Mouse (Mus musculus): ENCODE measurements around the gene Srpk2. TPM values are rescaled to one million over a fixed set of nuclear protein-coding genes. Genes with fewer than 3 reads are reported as not detected.
A peak's percentile ranks its signal among the peaks of the same experiment; 100 is the strongest.
"Not testable (repeated sequence)": the region's sequence is repeated elsewhere in the genome, so short reads cannot be mapped to it uniquely, and the experiment has no call there.

Srpk2 gene
- total RNA-seq, 2 experiments from 2014 or later, result 192 to 194 TPM

GRCm38 (mm10) chr5:23508630-23509029 is 175.8 kb downstream of the Srpk2 start:
- DNase-seq (ENCODE audit: low spot score in 2 of 2), result peak in 1 of 2 experiments; percentile 29

GRCm38 (mm10) chr5:23507210-23507609 is 177.2 kb downstream of the Srpk2 start:
- no peak for DNase-seq (ENCODE audit: low spot score in 2 of 2)

- no peak for DNase-seq (ENCODE audit: low spot score in 2 of 2)
Measured at GRCm38 (mm10) chr5:23505578-23505977, 178.8 kb downstream of the Srpk2 start.

GRCm38 (mm10) chr5:23502317-23502937 is 182.0 kb downstream of the Srpk2 start:
- DNase-seq (ENCODE audit: low spot score in 2 of 2), result no peak

GRCm38 (mm10) chr5:23501582-23502316 is 182.7 kb downstream of the Srpk2 start:
- DNase-seq (ENCODE audit: low spot score in 2 of 2), result peak; percentile 46 to 72

- no peak for DNase-seq (ENCODE audit: low spot score in 2 of 2)
Measured at GRCm38 (mm10) chr5:23500715-23501114, 183.7 kb downstream of the Srpk2 start.

GRCm38 (mm10) chr5:23499257-23499656 is 185.2 kb downstream of the Srpk2 start:
- no peak for DNase-seq (ENCODE audit: low spot score in 2 of 2)

GRCm38 (mm10) chr5:23497920-23498319 is 186.5 kb downstream of the Srpk2 start:
- peak in 1 of 2 experiments; percentile 44 for DNase-seq (ENCODE audit: low spot score in 2 of 2)

GRCm38 (mm10) chr5:23496933-23497332 is 187.5 kb downstream of the Srpk2 start:
- no peak for DNase-seq (ENCODE audit: low spot score in 2 of 2)

GRCm38 (mm10) chr5:23496396-23496795 is 188.0 kb downstream of the Srpk2 start:
- no peak for DNase-seq (ENCODE audit: low spot score in 2 of 2)

- no peak for DNase-seq (ENCODE audit: low spot score in 2 of 2)
Measured at GRCm38 (mm10) chr5:23490797-23491196, 193.6 kb downstream of the Srpk2 start.

- DNase-seq (ENCODE audit: low spot score in 2 of 2), result no peak
Measured at GRCm38 (mm10) chr5:23489231-23489630, 195.2 kb downstream of the Srpk2 start.

GRCm38 (mm10) chr5:23483811-23484210 is 200.6 kb downstream of the Srpk2 start:
- no peak for DNase-seq (ENCODE audit: low spot score in 2 of 2)

- no peak for DNase-seq (ENCODE audit: low spot score in 2 of 2)
Measured at GRCm38 (mm10) chr5:23473098-23473873, 211.1 kb downstream of the Srpk2 start.

- no peak for DNase-seq (ENCODE audit: low spot score in 2 of 2)
Measured at GRCm38 (mm10) chr5:23466546-23466945, 217.9 kb downstream of the Srpk2 start.

GRCm38 (mm10) chr5:23464743-23465142 is 219.7 kb downstream of the Srpk2 start:
- no peak for DNase-seq (ENCODE audit: low spot score in 2 of 2)

GRCm38 (mm10) chr5:23464247-23464646 is 220.2 kb downstream of the Srpk2 start:
- no peak for DNase-seq (ENCODE audit: low spot score in 2 of 2)

- DNase-seq (ENCODE audit: low spot score in 2 of 2), result no peak
Measured at GRCm38 (mm10) chr5:23461688-23462087, 222.7 kb downstream of the Srpk2 start.

GRCm38 (mm10) chr5:23453561-23453960 is 230.9 kb downstream of the Srpk2 start:
- DNase-seq (ENCODE audit: low spot score in 2 of 2), result not testable (repeated sequence)

Data from left cerebral cortex, adult 18-20 months (tissue).